Mouse (Mus musculus): ENCODE data around the gene Calu. TPM values are rescaled to one million over a fixed set of nuclear protein-coding genes. Genes with fewer than 3 reads are reported as not detected.
A peak's percentile ranks its signal among the peaks of the same experiment; 100 is the strongest.

Gene Calu
- polyA plus RNA-seq, 2 experiments, result 382 to 536 TPM

- no peak for TF ChIP-seq POLR2A (IDR thresholded peaks at IDR 0.05; ENCODE audit: borderline replicate concordance, extremely low read depth, insufficient read depth, insufficient read length)
- ATAC-seq (ENCODE audit: low FRiP score, low read depth) (no peak), DNase-seq (ENCODE audit: low spot score) (no peak)
- no peaks in the 10 kb centered on the region for H3K27me3 ChIP-seq (ENCODE audit: control insufficient read depth, insufficient read depth, low read length)
- no peak overlapping the region for H3K4me3 ChIP-seq (replicated peaks; ENCODE audit: low read length)
- no peaks in the 10 kb centered on the region for H3K9me3 ChIP-seq (ENCODE audit: control insufficient read depth, low read length)
- no peak overlapping the region for H3K9ac ChIP-seq (ENCODE audit: low read depth, low read length, severe bottlenecking)
- no peak overlapping the region for H3K4me2 ChIP-seq (replicated peaks; ENCODE audit: low read depth, low read length, severe bottlenecking)
- H3K36me3 ChIP-seq (ENCODE audit: control insufficient read depth, insufficient read depth, low read length), result no peaks in the 10 kb centered on the region
- 88% methylated on average over 16 of the region's 16 CpGs for whole genome bisulfite sequencing
- no peak overlapping the region for H3K27ac ChIP-seq (replicated peaks; ENCODE audit: low read depth, low read length)
- no peaks in the 10 kb centered on the region for H3K4me1 ChIP-seq (ENCODE audit: control insufficient read depth, insufficient read depth, low read length)
Observed at GRCm38 (mm10) chr6:29308846-29309605, 38.8 kb upstream of the Calu start.

- TF ChIP-seq POLR2A (IDR thresholded peaks at IDR 0.05; ENCODE audit: borderline replicate concordance, extremely low read depth, insufficient read depth, insufficient read length), result no peak
- Histone ChIP-seq H3K9me3 (ENCODE audit: control insufficient read depth, low read length) (no peaks in the 10 kb centered on the region), H3K36me3 (ENCODE audit: control insufficient read depth, insufficient read depth, low read length) (no peaks in the 10 kb centered on the region), H3K27ac (replicated peaks; ENCODE audit: low read depth, low read length) (no peak overlapping the region), H3K4me2 (replicated peaks; ENCODE audit: low read depth, low read length, severe bottlenecking) (no peak overlapping the region), H3K27me3 (ENCODE audit: control insufficient read depth, insufficient read depth, low read length) (no peaks in the 10 kb centered on the region), H3K4me3 (replicated peaks; ENCODE audit: low read length) (no peak overlapping the region), H3K4me1 (ENCODE audit: control insufficient read depth, insufficient read depth, low read length) (no peaks in the 10 kb centered on the region), H3K9ac (ENCODE audit: low read depth, low read length, severe bottlenecking) (no peak overlapping the region)
- ATAC-seq (ENCODE audit: low FRiP score, low read depth) (no peak), DNase-seq (ENCODE audit: low spot score) (no peak)
- WGBS, result 64% methylated on average over 14 of the region's 14 CpGs
Observed at GRCm38 (mm10) chr6:29313690-29314202, 34.1 kb upstream of the Calu start.

DNA sequence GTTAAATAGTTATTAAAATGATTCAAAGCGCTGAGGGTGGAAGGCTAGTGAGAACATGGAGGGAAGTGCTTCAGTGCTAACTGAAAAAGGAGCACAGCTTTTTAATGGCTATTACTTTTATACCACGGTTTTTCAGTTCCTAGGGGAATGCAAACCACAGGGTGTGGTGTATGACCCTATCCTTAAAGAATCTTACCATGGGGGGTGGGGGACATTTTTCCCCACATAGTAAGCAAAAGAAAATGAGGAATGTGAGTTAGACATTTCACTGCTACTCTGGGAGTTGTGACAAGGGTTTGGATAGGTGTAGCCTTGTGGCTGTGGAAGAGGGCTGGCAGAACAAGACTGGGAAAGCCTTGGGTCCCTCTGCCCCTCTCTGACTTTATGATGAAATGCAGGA, 30.6 kb upstream of the Calu start:
- ATAC-seq (ENCODE audit: low FRiP score, low read depth) (no peak), DNase-seq (ENCODE audit: low spot score) (peak; percentile 4)
- H3K9ac ChIP-seq (ENCODE audit: low read depth, low read length, severe bottlenecking), result no peak overlapping the region
- H3K9me3 ChIP-seq (ENCODE audit: control insufficient read depth, low read length), result no peaks in the 10 kb centered on the region
- H3K27ac ChIP-seq (replicated peaks; ENCODE audit: low read depth, low read length), result no peak overlapping the region
- H3K36me3 ChIP-seq (ENCODE audit: control insufficient read depth, insufficient read depth, low read length), result no peaks in the 10 kb centered on the region
- H3K27me3 ChIP-seq (ENCODE audit: control insufficient read depth, insufficient read depth, low read length), result no peaks in the 10 kb centered on the region
- H3K4me2 ChIP-seq (replicated peaks; ENCODE audit: low read depth, low read length, severe bottlenecking), result no peak overlapping the region
- TF ChIP-seq POLR2A (IDR thresholded peaks at IDR 0.05; ENCODE audit: borderline replicate concordance, extremely low read depth, insufficient read depth, insufficient read length), result no peak
- 46% methylated on average over 2 of the region's 2 CpGs for WGBS
- H3K4me3 ChIP-seq (replicated peaks; ENCODE audit: low read length), result no peak overlapping the region
- no peaks in the 10 kb centered on the region for H3K4me1 ChIP-seq (ENCODE audit: control insufficient read depth, insufficient read depth, low read length)

DNA sequence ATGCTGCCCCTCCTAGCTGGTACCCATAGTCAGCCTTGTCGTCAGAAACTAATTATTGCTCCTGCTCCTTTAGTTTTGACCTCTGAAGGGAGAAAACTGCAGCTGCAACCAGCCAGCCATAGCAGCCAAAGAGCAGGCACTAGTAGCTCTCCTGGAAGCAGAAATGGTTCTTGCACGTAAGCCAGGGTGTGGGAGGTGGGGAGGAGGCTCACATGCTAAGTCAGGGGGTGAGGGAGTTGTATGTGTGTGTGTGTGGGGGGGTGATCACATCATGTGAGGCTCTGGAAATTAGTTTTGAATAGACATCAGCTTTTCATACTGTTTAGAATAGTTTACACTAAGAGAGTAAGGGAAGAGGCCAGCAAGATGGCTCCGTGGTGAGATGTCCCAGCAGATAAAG, 29.9 kb upstream of the Calu start:
- Histone ChIP-seq H3K4me3 (replicated peaks; ENCODE audit: low read length) (no peak overlapping the region), H3K27ac (replicated peaks; ENCODE audit: low read depth, low read length) (no peak overlapping the region), H3K9ac (ENCODE audit: low read depth, low read length, severe bottlenecking) (no peak overlapping the region), H3K4me1 (ENCODE audit: control insufficient read depth, insufficient read depth, low read length) (no peaks in the 10 kb centered on the region), H3K27me3 (ENCODE audit: control insufficient read depth, insufficient read depth, low read length) (no peaks in the 10 kb centered on the region), H3K4me2 (replicated peaks; ENCODE audit: low read depth, low read length, severe bottlenecking) (no peak overlapping the region), H3K9me3 (ENCODE audit: control insufficient read depth, low read length) (no peaks in the 10 kb centered on the region), H3K36me3 (ENCODE audit: control insufficient read depth, insufficient read depth, low read length) (no peaks in the 10 kb centered on the region)
- 58% methylated on average over 3 of the region's 3 CpGs for WGBS
- no peak for DNase-seq (ENCODE audit: low spot score)
- no peak for ATAC-seq (ENCODE audit: low FRiP score, low read depth)
- TF ChIP-seq POLR2A (IDR thresholded peaks at IDR 0.05; ENCODE audit: borderline replicate concordance, extremely low read depth, insufficient read depth, insufficient read length), result no peak

GRCm38 (mm10) chr6:29318879-29319278, 29.0 kb upstream of the Calu start, which contains the start of gene Fam71f1:
Gene Fam71f1, plus strand, starts transcription at chr6:29319140.
- no peak within 1 kb of the TSS for H3K27ac ChIP-seq (replicated peaks; ENCODE audit: low read depth, low read length)
- DNase-seq (ENCODE audit: low spot score), result peak; percentile 28
- no peaks in the 10 kb centered on the region for H3K36me3 ChIP-seq (ENCODE audit: control insufficient read depth, insufficient read depth, low read length)
- WGBS, result 54% methylated on average over 4 of the region's 5 CpGs
- no peak for ATAC-seq (ENCODE audit: low FRiP score, low read depth)
- H3K9me3 ChIP-seq (ENCODE audit: control insufficient read depth, low read length), result no peaks in the 10 kb centered on the region
- H3K9ac ChIP-seq (ENCODE audit: low read depth, low read length, severe bottlenecking), result no peak within 1 kb of the TSS
- H3K4me3 ChIP-seq (replicated peaks; ENCODE audit: low read length), result no peak within 1 kb of the TSS
- no peak within 1 kb of the TSS for H3K4me2 ChIP-seq (replicated peaks; ENCODE audit: low read depth, low read length, severe bottlenecking)
- no peak for TF ChIP-seq POLR2A (IDR thresholded peaks at IDR 0.05; ENCODE audit: borderline replicate concordance, extremely low read depth, insufficient read depth, insufficient read length)
- H3K27me3 ChIP-seq (ENCODE audit: control insufficient read depth, insufficient read depth, low read length), result no peaks in the 10 kb centered on the region
- no peaks in the 10 kb centered on the region for H3K4me1 ChIP-seq (ENCODE audit: control insufficient read depth, insufficient read depth, low read length)
